Mouse (Mus musculus) liver, embryonic 16.5 days (tissue): ENCODE measurements around the gene Rabl2. TPM values are rescaled to one million over a fixed set of nuclear protein-coding genes. Genes with fewer than 3 reads are reported as not detected.

Experiments
- ATAC-seq: fragments of 200-750 bp; cut with Nextera tagmentation; 2 replicates; pipeline ENCODE4 v1.8.0; 2017; ENCODE audit warnings: low read depth, mild to moderate bottlenecking, moderate number of reproducible peaks, moderate library complexity
- H3K27ac ChIP-seq: fragments of 300-500 bp; sonication (generic); 2 replicates; pipeline ENCODE4 v1.5.1; 2014; ENCODE audit warnings: mild to moderate bottlenecking, low read length
- H3K27me3 ChIP-seq: fragments of 300-500 bp; sonication (generic); 2 replicates; pipeline ENCODE4 v1.6.1; 2014; ENCODE audit warnings: low read depth, low read length, mixed read lengths; ENCODE audit not compliant: control insufficient read depth, insufficient read depth
- H3K36me3 ChIP-seq: fragments of 300-500 bp; sonication (generic); 2 replicates; pipeline ENCODE4 v1.6.1; 2014; ENCODE audit warnings: mild to moderate bottlenecking; ENCODE audit not compliant: control insufficient read depth, insufficient read depth
- H3K4me1 ChIP-seq: fragments of 300-500 bp; sonication (generic); 2 replicates; pipeline ENCODE4 v1.6.1; 2014; ENCODE audit warnings: low read depth, low read length, mixed read lengths; ENCODE audit not compliant: control insufficient read depth
- H3K4me2 ChIP-seq: fragments of 300-500 bp; sonication (generic); 2 replicates; pipeline ENCODE4 v1.6.1; 2014; ENCODE audit warnings: low read depth, low read length, mixed read lengths
- H3K4me3 ChIP-seq: fragments of 300-500 bp; sonication (generic); 2 replicates; pipeline ENCODE4 v1.5.1; 2014; ENCODE audit warnings: low read depth, mild to moderate bottlenecking, low read length
- H3K9ac ChIP-seq: fragments of 300-500 bp; sonication (generic); 2 replicates; pipeline ENCODE4 v1.6.1; 2014; ENCODE audit warnings: low read depth, low read length
- H3K9me3 ChIP-seq: fragments of 300-500 bp; sonication (generic); replicated peaks from 2 replicates; pipeline ENCODE4 v1.6.1; 2016; ENCODE audit warnings: low read length; ENCODE audit not compliant: control insufficient read depth
- WGBS: fragments of 180-500 bp; shearing (Covaris S2); extraction: QIAGEN DNeasy Blood & Tissue Kit; methylation state at CpG from one replicate; pipeline ENCODE4 v1.1.7; 2014; ENCODE audit not compliant: insufficient replicate concordance; 5-methylcytosine and 5-hydroxymethylcytosine counted together
- polyA plus RNA-seq: library from polyadenylated mRNA; unstranded; fragments of >200 nt; fragmentation: Nextera tagmentation; extraction: Ambion mirVana; gene quantifications from 2 replicates; pipeline ENCODE4 v1.2.1, GENCODE M21; 2015

Gene Rabl2
- polyA plus RNA-seq, 1 experiment from 2014 or later = 4.8 TPM

- H3K9me3 ChIP-seq = no peaks in the 10 kb centered on the region
- no peak for ATAC-seq
- no peak overlapping the region for H3K9ac ChIP-seq
- 0 out of 2 replicates have a peak, but pooled peaks cover 3% of the 10 kb centered on the region for H3K27me3 ChIP-seq
- H3K4me3 ChIP-seq = no peak overlapping the region
- no peak overlapping the region for H3K4me2 ChIP-seq
- H3K27ac ChIP-seq = no peak overlapping the region
- 80% methylated on average over 7 of the region's 7 CpGs for WGBS
- H3K36me3 ChIP-seq = no peaks in the 10 kb centered on the region
- H3K4me1 ChIP-seq = no peaks in the 10 kb centered on the region
Observed at GRCm38 (mm10) chr15:89544171-89544570, 47.6 kb downstream of the Rabl2 start.

GRCm38 (mm10) chr15:89533843-89534207 lies 57.9 kb downstream of the Rabl2 start:
- 79% methylated on average over 10 of the region's 10 CpGs for WGBS
- Histone ChIP-seq H3K27ac (no peak overlapping the region), H3K9ac (no peak overlapping the region), H3K36me3 (no peaks in the 10 kb centered on the region), H3K4me3 (no peak overlapping the region), H3K9me3 (no peaks in the 10 kb centered on the region), H3K4me2 (no peak overlapping the region), H3K4me1 (no peaks in the 10 kb centered on the region), H3K27me3 (no peaks in the 10 kb centered on the region)
- no peak for ATAC-seq

- no peak for ATAC-seq
- H3K36me3 ChIP-seq = no peaks in the 10 kb centered on the region
- no peak overlapping the region for H3K9ac ChIP-seq
- no peak overlapping the region for H3K4me2 ChIP-seq
- WGBS = 84% methylated on average over 23 of the region's 23 CpGs
- H3K27me3 ChIP-seq = no peaks in the 10 kb centered on the region
- no peaks in the 10 kb centered on the region for H3K9me3 ChIP-seq
- no peak overlapping the region for H3K27ac ChIP-seq
- no peak overlapping the region for H3K4me3 ChIP-seq
- H3K4me1 ChIP-seq = no peaks in the 10 kb centered on the region
Observed at GRCm38 (mm10) chr15:89532924-89533842, 58.5 kb downstream of the Rabl2 start.

Other genes with a start within 250 kb of the Rabl2 start
- 29.2 and 34.4 TPM in 2 replicates for gene Lmf2, start 236.3 kb downstream of the Rabl2 start, polyA plus RNA-seq
- gene Ncaph2, start 236.2 kb downstream of the Rabl2 start, polyA plus RNA-seq = 100 and 103 TPM in 2 replicates
- 2.9 and 3.1 TPM in 2 replicates for gene Sco2, start 218.1 kb downstream of the Rabl2 start, polyA plus RNA-seq
- 0.32 and 0.39 TPM in 2 replicates for gene Tymp, start 214.9 kb downstream of the Rabl2 start, polyA plus RNA-seq
- 0.73 and 0.76 TPM in 2 replicates for gene Odf3b, start 212.6 kb downstream of the Rabl2 start, polyA plus RNA-seq
- not detected in 2 replicates for gene Klhdc7b, start 207.0 kb downstream of the Rabl2 start, polyA plus RNA-seq
- not detected in 2 replicates for gene Syce3, start 181.4 kb downstream of the Rabl2 start, polyA plus RNA-seq
- 3.7 and 4.5 TPM in 2 replicates for gene Cpt1b, start 166.1 kb downstream of the Rabl2 start, polyA plus RNA-seq
- 2.0 TPM in 2 replicates for gene C730034F03Rik, start 162.3 kb downstream of the Rabl2 start, polyA plus RNA-seq
- 0.14 and 0.19 TPM in 2 replicates for gene Gm44502, start 162.2 kb downstream of the Rabl2 start, polyA plus RNA-seq
- gene Chkb, start 162.0 kb downstream of the Rabl2 start, polyA plus RNA-seq = 25.8 and 27.5 TPM in 2 replicates
- 0.26 TPM in 1 of 2 replicates, not detected in the other for gene Mapk8ip2, start 138.0 kb downstream of the Rabl2 start, polyA plus RNA-seq
- gene Arsa, start 114.5 kb downstream of the Rabl2 start, polyA plus RNA-seq = 4.3 and 5.0 TPM in 2 replicates
- gene Shank3, start 92.3 kb downstream of the Rabl2 start, polyA plus RNA-seq = 0.20 and 0.33 TPM in 2 replicates
- not detected in 2 replicates for gene Acr, start 23.6 kb downstream of the Rabl2 start, polyA plus RNA-seq
- gene Syt10, start 249.9 kb upstream of the Rabl2 start, polyA plus RNA-seq = not detected in 2 replicates